Mouse (Mus musculus): Measurements from ENCODE around the gene Mup4. TPM values are rescaled to one million over a fixed set of nuclear protein-coding genes. Genes with fewer than 3 reads are reported as not detected.

Mup4 gene
- total and polyA plus RNA-seq, 3 experiments, result not detected

DNA sequence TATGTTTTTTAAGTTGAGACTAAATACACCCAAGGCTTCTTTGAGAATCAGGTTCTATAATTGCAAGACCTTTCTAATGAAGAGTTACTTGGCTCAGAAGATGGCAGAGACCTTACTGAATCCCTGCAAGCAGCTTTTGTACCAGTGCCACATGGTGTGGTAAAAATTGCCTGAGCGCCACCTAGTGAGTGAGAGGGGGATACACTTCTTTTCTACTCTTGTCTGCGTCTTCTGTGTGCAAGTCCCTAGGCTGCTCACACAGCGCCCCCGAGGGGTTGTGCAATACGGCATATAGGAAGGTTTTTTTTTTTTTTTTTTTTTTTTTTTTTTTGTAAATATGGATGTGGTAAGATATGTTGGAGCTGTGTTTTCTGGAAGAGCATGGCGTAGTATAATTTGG, 32.2 kb downstream of the Mup4 start:
- no peak overlapping the region for H3K9ac ChIP-seq (ENCODE audit: insufficient read depth, low read depth)
- TF ChIP-seq TBP (conservative IDR thresholded peaks at IDR 0.05; ENCODE audit: low read depth, low read length) (no peak), MYC (IDR thresholded peaks at IDR 0.05; ENCODE audit: low read depth, low read length) (peak; percentile 97), EP300 (IDR thresholded peaks at IDR 0.05; ENCODE audit: low read length) (no peak), ZC3H11A (IDR thresholded peaks at IDR 0.05; ENCODE audit: low read depth, low read length) (peak; percentile 33), ZMIZ1 (IDR thresholded peaks at IDR 0.05; ENCODE audit: low read depth, low read length) (no peak), MEF2A (IDR thresholded peaks at IDR 0.05; ENCODE audit: borderline replicate concordance, low read depth, low read length) (no peak; the same call in 1 of the 2 replicates), PAX5 (IDR thresholded peaks at IDR 0.05; ENCODE audit: low read length) (no peak), SMC3 (IDR thresholded peaks at IDR 0.05; ENCODE audit: low read depth, low read length) (peak; percentile 70), GABPA (IDR thresholded peaks at IDR 0.05; ENCODE audit: insufficient replicate concordance, low read depth, low read length) (no peak), CHD2 (IDR thresholded peaks at IDR 0.05; ENCODE audit: low read length) (no peak), CTCF (conservative IDR thresholded peaks at IDR 0.05 in 1 of 2, IDR thresholded peaks at IDR 0.05 in 1 of 2; ENCODE audit: low read depth in 2 of 2, low read length in 2 of 2) (peak; percentile 61 to 98), NELFE (IDR thresholded peaks at IDR 0.05; ENCODE audit: low read depth, low read length) (no peak; the same call in 1 of the 2 replicates), UBTF (IDR thresholded peaks at IDR 0.05; ENCODE audit: low read depth, low read length) (peak; percentile 46; the same call in 1 of the 2 replicates), JUND (conservative IDR thresholded peaks at IDR 0.05; ENCODE audit: low read depth, low read length) (peak; percentile 53; the same call in 1 of the 2 replicates), KAT2A (IDR thresholded peaks at IDR 0.05; ENCODE audit: insufficient replicate concordance, low read length) (no peak), NRF1 (IDR thresholded peaks at IDR 0.05; ENCODE audit: low read depth, low read length) (no peak), MAFK (IDR thresholded peaks at IDR 0.05; ENCODE audit: insufficient replicate concordance, low read length) (no peak), MAX (IDR thresholded peaks at IDR 0.05; ENCODE audit: low read length) (peak; percentile 76), HCFC1 (IDR thresholded peaks at IDR 0.05; ENCODE audit: low read depth, low read length) (no peak), ZKSCAN1 (IDR thresholded peaks at IDR 0.05; ENCODE audit: borderline replicate concordance, low read depth, low read length) (no peak; the same call in 1 of the 2 replicates), RAD21 (IDR thresholded peaks at IDR 0.05; ENCODE audit: low read depth, low read length) (peak; percentile 87), CHD1 (IDR thresholded peaks at IDR 0.05; ENCODE audit: low read depth, low read length) (no peak), ZNF384 (IDR thresholded peaks at IDR 0.05; ENCODE audit: low read depth, low read length) (peak; percentile 100), E2F4 (IDR thresholded peaks at IDR 0.05; ENCODE audit: insufficient replicate concordance, low read depth, low read length) (no peak)
- H3K4me3 ChIP-seq (replicated peaks in 1 of 3; ENCODE audit: low read depth in 2 of 3, low read length in 2 of 3, poor library complexity in 1 of 3), result no peak overlapping the region
- H3K27me3 ChIP-seq (replicated peaks), result peaks cover 19% of the 10 kb centered on the region
- in situ Hi-C loops (cut with MboI; ENCODE audit: low pct_ligation_motif_present, low pct_unique_long_range_greater_than_20kb, low sequenced_read_pairs) (no loop called here), dilution Hi-C loops (cut with MboI; ENCODE audit: extremely low pct_ligation_motif_present, extremely low pct_unique_long_range_greater_than_20kb, low sequenced_read_pairs) (no loop called here)
- H3K79me2 ChIP-seq (replicated peaks; ENCODE audit: control insufficient read depth, extremely low read depth, insufficient read depth, poor library complexity, severe bottlenecking), result no peaks in the 10 kb centered on the region
- H3K36me3 ChIP-seq (replicated peaks in 1 of 2; ENCODE audit: control insufficient read depth in 1 of 2, insufficient read depth in 1 of 2, low read length in 1 of 2), result no peaks in the 10 kb centered on the region
- H3K27ac ChIP-seq (ENCODE audit: insufficient read depth, low read depth), result no peak overlapping the region
- peaks cover 0 to 3% of the 10 kb centered on the region in 2 experiments; a peak in 2 of 4 replicates for H3K4me1 ChIP-seq (ENCODE audit: control insufficient read depth in 1 of 2, insufficient read depth in 2 of 2)
- no peak overlapping the region for H3K4me2 ChIP-seq (ENCODE audit: insufficient read depth, low read depth, poor library complexity, severe bottlenecking)
- H3K9me3 ChIP-seq (replicated peaks; ENCODE audit: low read length), result no peaks in the 10 kb centered on the region
- DNase-seq (ENCODE audit: extremely low read depth), result peak; percentile 93
